Mouse (Mus musculus) stomach, postnatal 0 days (tissue): ENCODE measurements at regions not wholly inside any gene's neighbourhood (a gene's known extent, or its start where the extent isn't known, plus 50 kb on each side); places are given as distances from the start of the nearest gene placed in this dataset.
A peak's percentile ranks its signal among the peaks of the same experiment; 100 is the strongest.

Source experiments
- ATAC-seq: fragments of 200-750 bp; cut with Nextera tagmentation; 2 replicates; pipeline ENCODE4 v1.8.0; 2017; ENCODE audit not compliant: low FRiP score, low TSS enrichment
- DNase-seq: peaks from one replicate; pipeline ENCODE4 v3.0.0-alpha.2; 2016; ENCODE audit warnings: low spot score
- H3K27ac ChIP-seq: fragments of 300-500 bp; sonication (generic); replicated peaks from 2 replicates; pipeline ENCODE4 v1.5.1; 2014; ENCODE audit warnings: mild to moderate bottlenecking, control low read depth
- H3K27me3 ChIP-seq: fragments of 300-500 bp; sonication (generic); 2 replicates; pipeline ENCODE4 v1.6.1; 2014; ENCODE audit warnings: low read length; ENCODE audit not compliant: control insufficient read depth, insufficient read depth
- H3K36me3 ChIP-seq: fragments of 300-500 bp; sonication (generic); 2 replicates; pipeline ENCODE4 v1.6.1; 2014; ENCODE audit warnings: low read length, mixed read lengths; ENCODE audit not compliant: control insufficient read depth, insufficient read depth
- H3K4me1 ChIP-seq: fragments of 300-500 bp; sonication (generic); replicated peaks from 2 replicates; pipeline ENCODE4 v1.6.1; 2014; ENCODE audit warnings: antibody characterized with exemption; ENCODE audit not compliant: control insufficient read depth, insufficient read depth
- H3K4me2 ChIP-seq: fragments of 300-500 bp; sonication (generic); replicated peaks from 2 replicates; pipeline ENCODE4 v1.6.1; 2014; ENCODE audit warnings: low read depth, mild to moderate bottlenecking, control low read depth, moderate library complexity
- H3K4me3 ChIP-seq: fragments of 300-500 bp; sonication (generic); 2 replicates; pipeline ENCODE4 v1.5.1; 2014; ENCODE audit warnings: low read depth, low read length, control low read depth
- H3K9ac ChIP-seq: fragments of 300-500 bp; sonication (generic); 2 replicates; pipeline ENCODE4 v1.6.1; 2014; ENCODE audit warnings: mild to moderate bottlenecking, low read length, control low read depth, mixed read lengths
- H3K9me3 ChIP-seq: fragments of 300-500 bp; sonication (generic); 2 replicates; pipeline ENCODE4 v1.6.1; 2016; ENCODE audit warnings: low read length; ENCODE audit not compliant: control insufficient read depth
- CTCF ChIP-seq: IDR thresholded peaks from 2 replicates; pipeline ENCODE4 v1.5.1; 2016; ENCODE audit warnings: antibody characterized with exemption, low read depth, mild to moderate bottlenecking, moderate library complexity
- EP300 ChIP-seq: optimal IDR thresholded peaks from 2 replicates; pipeline ENCODE3; 2016; ENCODE audit warnings: antibody characterized with exemption
- WGBS: fragments of 180-500 bp; shearing (Covaris S2); extraction: QIAGEN DNeasy Blood & Tissue Kit; methylation state at CpG from one replicate; pipeline ENCODE4 v1.1.7; 2014; 5-methylcytosine and 5-hydroxymethylcytosine counted together

DNA sequence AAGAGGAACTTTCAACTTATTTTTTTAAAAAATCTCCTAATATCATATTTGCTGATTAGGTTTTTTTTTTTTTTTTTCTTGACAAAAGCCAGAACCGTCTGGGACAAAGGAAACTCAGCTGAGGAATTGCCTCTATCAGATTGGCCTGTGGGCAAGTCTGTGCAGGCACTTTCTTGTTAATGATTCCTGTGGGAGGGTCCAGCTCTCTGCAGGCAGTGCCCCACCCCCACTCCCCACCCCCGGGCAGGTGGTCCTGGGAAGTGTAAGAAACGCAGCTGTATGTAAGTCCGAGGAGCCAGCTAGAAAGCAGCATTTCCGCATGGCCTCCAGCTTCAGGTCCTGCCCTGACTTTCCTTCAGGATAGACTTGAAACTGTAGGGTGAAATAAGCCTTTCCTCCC, 377.7 kb downstream of the Sox2 start:
- Histone ChIP-seq H3K36me3 (no peaks in the 10 kb centered on the region), H3K9me3 (no peaks in the 10 kb centered on the region), H3K27me3 (no peaks in the 10 kb centered on the region), H3K9ac (no peak overlapping the region), H3K4me1 (no peaks in the 10 kb centered on the region), H3K27ac (no peak overlapping the region), H3K4me3 (no peak overlapping the region), H3K4me2 (no peak overlapping the region)
- DNase-seq (peak; percentile 22), ATAC-seq (no peak)
- no peak for TF ChIP-seq CTCF
- no peak for TF ChIP-seq EP300
- WGBS, result 11% methylated on average over 5 of the region's 5 CpGs

DNA sequence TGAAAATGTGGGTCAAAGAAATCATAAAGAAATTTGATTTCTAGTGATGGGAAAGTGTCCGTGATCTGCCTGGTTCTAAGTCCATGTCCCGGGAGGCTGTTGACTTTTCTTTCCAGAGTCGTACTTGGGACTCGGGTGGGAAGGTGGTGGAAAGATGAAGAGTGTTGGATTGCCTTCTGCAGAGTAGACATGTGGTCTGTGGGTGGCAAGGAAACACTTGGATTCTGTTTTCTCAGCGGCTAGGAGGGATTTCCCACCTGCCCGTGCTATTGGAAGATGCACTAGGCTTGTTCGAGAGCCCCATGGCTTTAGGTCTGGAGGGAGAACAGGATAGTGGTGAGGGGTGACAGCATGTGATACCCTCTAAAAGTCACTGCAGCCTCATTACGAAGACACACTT, 379.7 kb downstream of the Sox2 start:
- H3K27ac ChIP-seq, result no peak overlapping the region
- ATAC-seq (no peak), DNase-seq (no peak)
- H3K36me3 ChIP-seq, result no peaks in the 10 kb centered on the region
- H3K4me3 ChIP-seq, result no peak overlapping the region
- H3K4me1 ChIP-seq, result no peaks in the 10 kb centered on the region
- H3K9me3 ChIP-seq, result no peaks in the 10 kb centered on the region
- 84% methylated on average over 8 of the region's 8 CpGs for WGBS
- TF ChIP-seq CTCF (no peak), EP300 (no peak)
- H3K4me2 ChIP-seq, result no peak overlapping the region
- no peaks in the 10 kb centered on the region for H3K27me3 ChIP-seq
- no peak overlapping the region for H3K9ac ChIP-seq

DNA sequence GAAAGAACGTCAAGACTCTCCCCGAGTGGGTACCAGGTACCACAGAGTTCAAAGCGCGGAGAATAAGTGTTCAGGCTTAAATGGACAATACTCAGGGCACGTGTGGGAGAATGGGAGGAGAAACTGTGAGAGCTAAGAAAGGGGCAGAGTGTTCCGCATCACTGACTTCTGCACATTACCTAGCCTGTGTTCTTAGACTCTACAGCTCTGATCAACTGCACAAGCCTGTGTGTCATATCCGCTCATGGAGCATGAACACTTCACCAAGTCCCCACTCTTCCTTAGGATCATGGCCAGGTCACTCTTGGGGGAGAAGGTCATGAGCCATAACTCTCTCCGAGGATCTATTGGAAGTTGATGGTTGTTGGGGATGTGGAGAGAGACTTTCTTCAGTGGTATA, 383.4 kb downstream of the Sox2 start:
- ATAC-seq, result no peak

DNA sequence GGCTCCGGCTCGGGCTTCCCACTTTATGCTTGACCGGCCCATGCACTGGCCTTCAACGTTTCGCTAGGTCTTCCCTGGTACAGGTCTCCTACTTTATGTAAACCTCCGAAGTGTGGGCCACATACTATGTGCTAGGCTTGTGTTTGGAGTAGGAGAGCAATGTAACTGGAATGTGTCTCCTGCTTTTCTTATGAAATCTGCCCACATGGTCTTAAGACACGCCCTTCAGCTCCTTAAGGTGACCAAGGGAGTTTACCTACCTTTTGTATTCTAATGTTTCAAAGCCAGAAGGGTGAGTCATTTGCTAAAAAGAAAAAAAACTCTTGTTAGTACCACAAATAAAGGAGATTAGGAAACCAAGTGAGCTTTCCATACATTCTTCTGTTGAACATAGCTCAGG, 385.0 kb downstream of the Sox2 start:
- no peak for TF ChIP-seq CTCF
- no peak for TF ChIP-seq EP300
- no peaks in the 10 kb centered on the region for H3K36me3 ChIP-seq
- H3K9me3 ChIP-seq, result no peaks in the 10 kb centered on the region
- 62% methylated on average over 7 of the region's 7 CpGs for WGBS
- ATAC-seq (peak; percentile 95), DNase-seq (peak; percentile 37)
- H3K4me1 ChIP-seq, result no peaks in the 10 kb centered on the region
- no peak overlapping the region for H3K4me2 ChIP-seq
- H3K27ac ChIP-seq, result peak overlapping the region; percentile 24; the same call in 1 of the 2 replicates
- no peaks in the 10 kb centered on the region for H3K27me3 ChIP-seq
- no peak overlapping the region for H3K4me3 ChIP-seq
- no peak overlapping the region for H3K9ac ChIP-seq

More for the DNA sequence above, 383.4 kb downstream of the Sox2 start:
- H3K4me1 ChIP-seq, result no peaks in the 10 kb centered on the region
- WGBS, result 63% methylated on average over 8 of the region's 8 CpGs
- no peak overlapping the region for H3K27ac ChIP-seq
- TF ChIP-seq CTCF (no peak), EP300 (no peak)
- H3K27me3 ChIP-seq, result no peaks in the 10 kb centered on the region
- H3K4me3 ChIP-seq, result no peak overlapping the region
- no peak overlapping the region for H3K4me2 ChIP-seq
- no peaks in the 10 kb centered on the region for H3K9me3 ChIP-seq
- H3K36me3 ChIP-seq, result no peaks in the 10 kb centered on the region
- H3K9ac ChIP-seq, result no peak overlapping the region
- DNase-seq, result no peak

DNA sequence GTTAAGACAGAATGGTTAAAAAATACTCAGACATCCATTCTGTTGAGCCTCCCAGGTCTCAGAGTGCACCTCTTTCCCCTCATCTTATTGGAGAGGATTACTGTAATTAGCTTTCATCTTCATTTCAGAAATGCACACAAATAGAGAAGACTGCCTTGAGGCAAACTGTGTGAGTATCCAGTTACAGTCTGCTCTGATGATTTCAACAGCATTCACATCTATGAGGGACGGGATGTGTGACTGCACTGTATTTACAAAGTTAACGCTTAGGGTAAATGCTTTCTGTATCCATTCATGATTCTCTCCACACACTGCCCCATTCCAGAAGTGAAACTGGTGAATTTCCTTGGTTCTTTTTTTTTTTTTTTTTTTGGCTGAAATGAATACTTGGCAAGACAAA, 393.5 kb downstream of the Sox2 start:
- Histone ChIP-seq H3K4me3 (no peak overlapping the region), H3K36me3 (no peaks in the 10 kb centered on the region), H3K9ac (no peak overlapping the region), H3K4me2 (no peak overlapping the region), H3K27me3 (no peaks in the 10 kb centered on the region), H3K9me3 (no peaks in the 10 kb centered on the region), H3K4me1 (no peaks in the 10 kb centered on the region), H3K27ac (no peak overlapping the region)
- TF ChIP-seq CTCF (no peak), EP300 (no peak)
- ATAC-seq, result no peak
- WGBS, result 45% methylated on average over 2 of the region's 2 CpGs
- DNase-seq, result no peak

DNA sequence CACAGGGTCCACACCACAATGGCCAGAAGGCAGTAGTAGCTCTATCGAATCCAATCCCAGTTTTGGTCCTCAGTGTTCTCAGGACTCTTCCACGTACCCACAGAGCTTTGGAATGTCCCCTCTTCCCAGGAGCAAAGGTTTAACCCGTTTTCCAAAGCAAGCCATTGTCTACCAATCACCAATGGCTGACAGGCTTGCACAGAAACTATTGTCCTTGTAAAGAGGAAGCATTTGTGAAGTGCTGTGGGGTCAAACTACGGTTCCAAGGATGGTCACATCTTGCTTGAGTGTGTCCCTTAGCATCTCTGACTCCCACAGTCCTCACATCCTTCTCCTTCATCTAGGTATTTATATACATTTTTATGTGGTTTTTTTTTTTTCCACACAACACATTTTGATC, 409.2 kb downstream of the Sox2 start:
- ATAC-seq, result no peak
- Histone ChIP-seq H3K36me3 (no peaks in the 10 kb centered on the region), H3K27ac (no peak overlapping the region), H3K4me1 (no peaks in the 10 kb centered on the region), H3K4me2 (no peak overlapping the region), H3K9me3 (no peaks in the 10 kb centered on the region), H3K4me3 (no peak overlapping the region), H3K9ac (no peak overlapping the region), H3K27me3 (no peaks in the 10 kb centered on the region)
- TF ChIP-seq EP300, result no peak
- TF ChIP-seq CTCF, result no peak
- DNase-seq, result no peak
- 60% methylated on average over 4 of the region's 4 CpGs for WGBS
